Comparison of ENCODE assay signal across 8 mouse cellular contexts in genomic region chr7:49145749-49146670, GRCm38 (mm10).
DNase-seq lines count a peak whose midpoint lies in the region; TF ChIP-seq lines count a peak whose summit lies in the region.
"Had no signal": no experiment of that assay in that cellular context is flagged by ENCODE, and none has a peak within 500 bp of the region (broad histone marks: within the 10 kb centered on the region; RNA-seq: fewer than 3 reads in every experiment).

No protein-coding gene starts in this region.

- intact Hi-C loops in heart, postnatal 10 days (cut with DNase I): loop anchor here (5.0 kb wide), 2 partner anchors 46 to 101 kb away; no protein-coding TSS in a partner anchor

- peak overlapping the region; percentile 50 for H3K27ac ChIP-seq in midbrain, embryonic 10.5 days (replicated peaks)
- H3K27ac ChIP-seq in limb, embryonic 10.5 days: no peak overlapping the region
- H3K27ac ChIP-seq: limb, embryonic 13.5 days had no signal

- no peaks in the 10 kb centered on the region for H3K36me3 ChIP-seq in midbrain, embryonic 10.5 days
- H3K36me3 ChIP-seq in limb, embryonic 10.5 days: no peaks in the 10 kb centered on the region
- H3K36me3 ChIP-seq: limb, embryonic 13.5 days had no signal

- H3K4me1 ChIP-seq in midbrain, embryonic 10.5 days: peaks cover 15% of the 10 kb centered on the region
- peaks cover 6% of the 10 kb centered on the region; the same call in 1 of the 2 replicates for H3K4me1 ChIP-seq in limb, embryonic 10.5 days

- TF ChIP-seq CTCF in brain, embryonic 14.5 days (IDR thresholded peaks at IDR 0.05; ENCODE audit: borderline replicate concordance, extremely low read depth, insufficient read depth, insufficient read length): peak; percentile 32; the same call in 1 of the 2 replicates

- H3K9me3 ChIP-seq in midbrain, embryonic 10.5 days (replicated peaks): 0 out of 2 replicates have a peak, but pooled peaks cover 3% of the 10 kb centered on the region
- H3K9me3 ChIP-seq in limb, embryonic 10.5 days (replicated peaks): no peaks in the 10 kb centered on the region

- WGBS in midbrain, embryonic 10.5 days: 56% methylated on average over 22 of the region's 22 CpGs
- whole genome bisulfite sequencing in limb, embryonic 10.5 days: 71% methylated on average over 22 of the region's 22 CpGs

- H3K4me3 ChIP-seq in midbrain, embryonic 10.5 days: no peak overlapping the region
- H3K4me3 ChIP-seq in limb, embryonic 10.5 days: no peak overlapping the region
- H3K4me3 ChIP-seq: limb, embryonic 13.5 days had no signal

- peak; percentile 83 for DNase-seq in brain, embryonic 14.5 days (ENCODE audit: low read depth)
- peak; percentile 32 to 38 for DNase-seq in cerebellum, postnatal 36 days
- peak; percentile 83 to 86 for DNase-seq in heart, postnatal 10 days
- peak; percentile 78 for DNase-seq in layer of hippocampus, adult 9-11 months
- DNase-seq in midbrain, embryonic 10.5 days (ENCODE audit: low spot score): peak; percentile 22
- DNase-seq in urinary bladder, postnatal 36 days (ENCODE audit: low spot score in 2 of 2): no peak
- no peak for DNase-seq in limb, embryonic 10.5 days (ENCODE audit: low spot score)

- H3K27me3 ChIP-seq in midbrain, embryonic 10.5 days (ENCODE audit: low read depth, poor library complexity, severe bottlenecking): 0 out of 2 replicates have a peak, but pooled peaks cover 3% of the 10 kb centered on the region
- H3K27me3 ChIP-seq in limb, embryonic 10.5 days (ENCODE audit: low read depth, poor library complexity, severe bottlenecking): no peaks in the 10 kb centered on the region
- H3K27me3 ChIP-seq: limb, embryonic 13.5 days had no signal

- TF ChIP-seq POLR2A in brain, embryonic 14.5 days (IDR thresholded peaks at IDR 0.05; ENCODE audit: borderline replicate concordance, extremely low read depth, insufficient read depth, insufficient read length, poor library complexity, severe bottlenecking): no peak

Comparison
In these comparisons a context has a peak if more than half of its experiments do, and no peak if none do; other contexts are left out.
1. DNase-seq: peak in brain, embryonic 14.5 days (single experiment), cerebellum, postnatal 36 days (2 of 2), heart, postnatal 10 days (2 of 2), layer of hippocampus, adult 9-11 months (single experiment) and midbrain, embryonic 10.5 days (single experiment); none in urinary bladder, postnatal 36 days (0 of 2) and limb, embryonic 10.5 days (single experiment).